Mouse (Mus musculus) frontal cortex, postnatal 14 days (tissue): ENCODE results near the gene Tpt1.
A peak's percentile ranks its signal among the peaks of the same experiment; 100 is the strongest.
"Not testable (repeated sequence)": the region's sequence is repeated elsewhere in the genome, so short reads cannot be mapped to it uniquely, and the experiment has no call there.

ENCODE experiments used
- DNase-seq, 2 experiments: peaks; one replicate each; pipeline ENCODE4 v3.0.0; 2022; ENCODE audit warnings: low spot score in 2 of 2

Gene Tpt1

DNA sequence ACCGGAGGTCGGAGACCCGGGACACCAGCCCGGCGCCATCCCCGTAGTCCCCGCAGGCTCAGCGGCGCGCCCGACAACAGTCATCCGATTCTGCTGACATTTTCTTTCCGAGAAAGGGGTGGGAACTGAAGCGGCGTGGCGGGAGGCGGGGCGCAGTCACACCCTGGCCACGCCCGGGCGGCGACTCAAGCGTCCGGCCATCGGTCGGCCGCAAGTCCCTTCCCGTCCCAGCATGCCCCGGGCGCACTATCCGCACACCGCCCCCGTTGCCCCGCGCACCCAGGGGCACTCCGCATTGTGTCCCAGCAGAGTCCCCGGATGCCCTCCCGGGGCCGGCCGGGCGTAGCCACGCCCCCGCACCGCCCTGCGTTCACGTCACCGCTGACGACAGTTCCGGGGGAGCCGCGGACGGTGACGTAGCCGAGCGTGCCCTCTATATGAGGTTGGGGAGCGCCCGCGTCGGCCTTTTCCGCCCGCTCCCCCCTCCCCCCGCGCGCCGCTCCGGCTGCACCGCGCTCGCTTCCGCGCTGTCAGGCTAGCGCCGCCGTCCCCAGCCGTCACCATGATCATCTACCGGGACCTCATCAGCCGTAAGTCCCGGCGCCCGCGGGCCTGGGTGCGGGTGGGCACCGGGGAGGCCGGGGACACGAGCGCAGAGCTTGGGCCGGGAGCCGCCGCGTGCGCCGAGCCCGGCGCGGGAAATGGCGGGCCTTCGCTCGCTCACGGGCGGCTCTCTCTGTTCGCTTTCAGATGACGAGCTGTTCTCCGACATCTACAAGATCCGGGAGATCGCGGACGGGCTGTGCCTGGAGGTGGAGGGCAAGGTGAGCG, at the start of gene Tpt1:
Tpt1 (plus strand) TSS at position 227 of the 831 bp plus-strand sequence.
- peak; percentile 97 for DNase-seq

DNA sequence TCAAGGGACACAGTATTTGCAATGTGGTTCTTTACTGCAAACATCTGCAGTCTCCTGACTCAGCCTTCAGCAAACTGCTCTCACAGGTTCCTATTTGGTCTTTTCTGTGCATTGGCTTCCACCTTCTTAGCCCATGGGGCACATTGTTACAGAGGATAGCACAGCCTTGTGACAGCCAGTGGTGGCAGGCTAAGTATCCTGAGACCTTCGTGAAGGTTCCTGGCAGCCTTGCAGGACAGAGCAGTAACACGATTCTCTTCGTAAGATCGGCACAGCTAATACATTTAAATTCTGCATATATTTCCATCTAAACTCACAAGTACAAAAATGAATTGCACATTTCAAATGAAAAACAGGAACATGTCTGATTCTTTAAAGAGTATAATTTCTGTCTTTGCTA, 49.0 kb upstream of the Tpt1 start:
- no peak for DNase-seq

DNA sequence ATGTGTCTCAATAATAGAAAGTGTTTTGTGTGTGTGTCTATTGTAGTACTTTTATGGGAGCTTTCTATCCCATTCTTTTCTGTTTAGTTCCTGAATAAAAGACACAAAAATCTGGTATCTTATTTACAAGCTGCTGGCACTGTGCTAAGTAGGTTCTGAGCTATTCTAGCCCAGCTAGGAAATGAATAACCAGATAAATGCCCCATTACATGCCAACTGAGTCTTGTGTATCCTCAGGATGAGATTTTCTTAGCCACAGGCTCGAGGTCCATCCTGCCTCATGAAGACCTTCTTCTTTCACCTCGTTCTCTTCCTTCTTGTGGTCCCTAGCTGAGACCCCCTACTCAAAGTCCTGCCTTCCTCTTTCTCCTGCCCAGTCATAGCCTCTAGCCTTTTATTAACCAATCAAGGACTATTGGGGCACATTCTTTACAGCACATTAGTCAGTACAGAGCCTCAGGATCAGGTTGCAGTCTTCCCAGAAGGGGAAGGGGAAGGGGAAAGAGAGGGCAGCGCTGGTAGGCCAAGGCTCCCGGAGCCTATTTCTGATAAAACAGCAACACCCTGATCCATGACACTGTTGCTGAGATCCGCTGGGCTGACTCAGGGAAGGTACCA, 47.0 kb upstream of the Tpt1 start:
- DNase-seq: no peak

DNA sequence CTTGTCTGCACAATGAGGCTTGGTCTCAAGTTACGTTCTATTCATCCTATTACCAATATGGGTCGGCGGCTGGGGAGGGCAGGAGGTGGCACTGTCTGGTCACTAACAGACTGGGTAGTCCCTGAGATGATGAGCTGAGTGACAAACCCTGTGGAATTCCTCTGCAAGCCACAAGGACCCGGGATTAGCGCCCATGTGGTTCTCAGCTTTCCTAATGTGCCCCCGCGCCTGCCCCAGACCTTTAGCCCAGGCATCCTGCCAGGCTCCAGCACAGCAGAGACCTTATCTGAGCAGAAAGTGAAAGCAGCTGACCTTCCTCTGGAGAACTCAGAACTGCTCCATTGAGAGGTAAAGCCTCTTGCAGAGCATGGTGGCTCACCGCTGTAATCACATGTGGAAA, 37.1 kb upstream of the Tpt1 start:
- no peak for DNase-seq

DNA sequence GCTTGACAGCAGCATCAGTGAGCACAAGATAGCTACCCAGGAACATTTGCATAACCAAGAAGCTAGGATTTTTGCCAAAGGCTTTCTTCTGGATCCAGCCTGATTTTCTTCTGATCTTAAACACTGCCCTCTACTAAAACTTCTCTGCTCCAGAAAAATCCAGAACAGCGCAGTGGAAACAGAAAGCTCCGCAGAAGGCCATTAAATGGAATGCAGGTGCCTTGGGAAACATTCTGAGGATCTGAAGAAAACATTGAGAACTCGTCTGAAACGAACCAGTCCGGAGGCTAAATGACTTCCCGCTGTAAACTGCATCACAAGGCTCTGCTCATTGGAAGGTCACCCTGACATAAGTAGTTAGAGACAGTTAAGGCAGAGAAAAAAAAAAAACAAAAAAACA, 35.0 kb upstream of the Tpt1 start:
- no peak for DNase-seq

DNA sequence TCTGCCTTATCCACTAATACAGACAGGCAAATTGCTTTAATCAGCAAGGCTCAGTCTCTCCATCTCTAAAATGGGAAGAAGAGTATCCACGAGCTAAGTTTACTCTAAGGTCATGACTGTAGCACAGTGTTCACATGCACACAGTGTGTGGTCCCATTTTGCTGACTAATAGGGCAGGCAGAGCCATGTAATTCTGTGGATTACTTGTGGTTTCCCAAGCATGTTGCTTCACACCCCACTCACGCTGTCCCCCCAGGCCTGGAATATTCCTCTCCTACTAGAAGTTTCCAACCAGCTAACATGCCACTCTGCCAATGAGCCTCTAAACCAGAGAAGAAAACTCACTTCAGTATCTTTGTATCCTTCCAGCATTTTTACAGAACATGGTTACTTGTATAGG, 26.4 kb upstream of the Tpt1 start:
- no peak for DNase-seq

DNA sequence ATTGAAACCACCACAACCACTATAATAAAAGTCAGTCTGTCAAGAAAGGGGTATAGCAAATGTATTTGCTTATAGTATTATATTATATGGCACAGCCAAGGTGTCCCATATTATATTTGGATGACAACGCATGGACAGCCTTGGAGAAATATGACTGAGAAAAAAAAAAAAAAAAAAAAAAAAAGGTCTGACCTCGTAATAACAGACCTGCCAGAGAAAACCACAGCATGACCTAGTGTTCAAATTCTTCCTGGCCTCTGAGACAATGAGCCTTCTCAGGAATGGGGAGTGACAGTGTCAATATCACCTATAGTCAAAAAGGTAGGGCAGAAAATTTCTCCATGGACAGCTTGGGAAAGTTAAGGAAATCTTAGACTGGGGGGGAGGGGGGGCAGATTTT, 25.6 kb upstream of the Tpt1 start:
- DNase-seq: no peak

DNA sequence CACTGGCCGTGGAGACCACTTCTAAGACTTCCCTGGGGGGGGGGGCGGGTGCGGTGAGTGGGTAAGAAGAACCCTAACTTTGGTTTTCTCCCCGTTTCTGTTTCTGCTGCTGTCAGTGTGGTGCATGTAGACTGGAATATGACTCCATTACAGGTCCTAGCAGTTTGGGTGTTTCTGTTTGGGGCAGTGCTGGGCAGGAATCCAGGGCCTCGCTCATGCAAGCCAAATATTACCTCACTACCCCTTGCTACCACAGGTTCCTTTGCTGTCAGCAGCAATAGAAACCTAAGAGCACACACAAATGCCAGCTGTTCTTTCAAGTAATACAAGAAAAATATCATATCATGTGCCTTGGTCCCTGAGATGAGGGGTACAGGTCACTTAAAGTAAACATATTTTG, 24.9 kb upstream of the Tpt1 start:
- no peak for DNase-seq

DNA sequence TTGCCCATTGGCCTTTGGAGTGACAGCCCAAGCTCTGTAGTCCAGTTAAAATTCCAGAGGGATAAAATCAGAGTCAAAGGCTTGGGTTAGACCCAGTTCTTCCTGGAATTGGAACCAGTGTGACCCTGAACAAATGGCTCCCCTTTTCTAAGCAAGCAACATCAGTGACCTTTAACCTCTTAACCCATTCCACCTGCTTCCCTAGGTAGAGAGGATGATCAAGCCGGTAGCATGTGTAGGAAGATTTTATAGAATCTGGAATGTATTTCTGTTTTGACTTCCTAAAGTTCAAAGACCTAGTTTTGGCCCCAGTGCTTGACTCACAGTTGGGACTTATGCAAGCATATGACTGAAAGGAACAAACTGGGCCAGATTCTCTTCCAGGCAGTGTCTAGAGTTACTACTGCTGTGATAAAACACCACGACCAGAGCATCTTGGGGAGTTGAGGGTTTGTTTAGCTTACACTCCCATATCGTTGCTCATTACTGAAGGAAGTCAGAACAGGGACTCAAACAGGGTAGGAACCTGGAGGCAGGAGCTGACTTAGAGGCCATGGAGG, 18.0 kb upstream of the Tpt1 start:
- DNase-seq: no peak

DNA sequence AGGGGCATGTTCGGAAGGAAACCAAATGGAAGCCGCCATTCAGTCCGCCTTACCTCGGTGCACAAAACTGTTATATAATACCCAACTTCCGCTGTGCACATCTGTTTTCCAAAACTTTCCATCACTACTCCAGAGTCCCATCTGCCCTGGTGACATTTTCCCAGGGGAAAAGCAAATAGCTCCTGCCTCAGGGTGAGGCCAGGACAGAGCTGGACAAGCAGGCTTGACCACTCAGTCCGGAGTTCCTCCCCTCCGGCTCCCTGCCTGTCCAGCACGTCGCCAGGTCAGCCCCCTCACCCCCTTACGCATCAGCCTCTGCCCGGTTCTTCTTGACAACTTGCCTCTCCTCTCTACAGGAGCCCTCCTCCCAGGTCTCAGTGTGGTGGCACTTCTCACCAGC, 16.7 kb upstream of the Tpt1 start:
- DNase-seq: no peak

DNA sequence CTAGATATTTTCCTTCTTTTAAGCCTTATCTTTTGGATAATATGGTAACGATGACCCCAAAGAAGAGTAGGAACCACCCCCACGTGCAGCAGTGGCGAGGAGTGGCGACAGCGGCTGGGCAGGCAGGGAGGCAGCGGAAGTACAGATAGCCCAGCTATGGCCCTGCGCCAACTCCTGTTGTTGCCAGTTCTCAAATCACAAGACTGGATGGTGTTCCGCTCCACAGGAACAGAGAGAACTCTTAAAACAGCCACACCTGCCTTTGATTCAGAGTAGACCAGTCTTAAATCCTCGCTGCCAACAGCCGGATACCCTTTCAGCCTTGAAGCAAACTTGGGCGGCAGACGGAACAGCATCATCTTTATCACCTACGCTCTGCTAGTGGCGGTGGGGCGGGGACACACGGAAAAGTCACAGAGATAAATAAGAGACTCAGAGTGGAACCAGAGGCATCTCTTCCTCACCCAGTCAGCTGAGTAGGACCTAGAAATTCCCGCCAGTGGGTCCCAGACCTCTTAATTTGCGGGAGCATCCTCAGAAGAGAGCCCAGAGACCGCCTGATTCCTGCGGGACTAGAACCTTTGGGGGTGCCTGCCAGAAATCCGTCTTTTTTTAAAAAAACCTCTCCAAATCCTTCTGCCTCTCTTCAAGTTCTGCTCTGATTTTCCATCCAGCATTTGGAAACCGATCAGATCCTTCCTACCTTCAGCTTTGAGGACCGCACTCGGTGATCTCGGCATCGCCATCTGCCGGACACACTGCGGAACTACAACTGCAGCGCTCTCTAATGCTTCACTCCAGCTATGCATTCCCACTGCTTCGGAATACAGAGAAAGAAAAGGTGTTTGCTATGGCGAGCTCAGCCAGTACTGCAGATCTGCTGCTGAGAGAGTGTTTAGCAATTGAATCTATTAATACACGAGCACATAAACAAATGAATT, 15.8 kb upstream of the Tpt1 start:
- peak; percentile 86 to 93 for DNase-seq

DNA sequence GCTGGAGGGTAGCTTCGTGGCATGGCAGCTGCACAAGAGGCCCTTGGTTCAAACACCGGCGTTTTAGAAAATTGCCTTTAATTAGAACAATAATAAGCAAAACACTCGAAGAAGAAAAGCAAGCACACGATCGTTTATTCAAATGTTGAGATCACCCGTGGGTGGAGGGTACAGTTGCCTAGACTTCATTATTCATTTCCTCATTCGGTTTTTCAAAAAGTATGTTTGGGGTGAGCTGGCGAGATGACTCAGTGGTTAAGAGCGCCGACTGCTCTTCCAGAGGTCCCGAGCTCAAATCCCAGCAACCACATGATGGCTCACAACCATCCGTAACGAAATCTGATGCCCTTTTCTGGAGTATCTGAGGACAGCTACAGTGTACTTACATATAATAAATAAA, 15.1 kb upstream of the Tpt1 start:
- DNase-seq: not testable (repeated sequence)

DNA sequence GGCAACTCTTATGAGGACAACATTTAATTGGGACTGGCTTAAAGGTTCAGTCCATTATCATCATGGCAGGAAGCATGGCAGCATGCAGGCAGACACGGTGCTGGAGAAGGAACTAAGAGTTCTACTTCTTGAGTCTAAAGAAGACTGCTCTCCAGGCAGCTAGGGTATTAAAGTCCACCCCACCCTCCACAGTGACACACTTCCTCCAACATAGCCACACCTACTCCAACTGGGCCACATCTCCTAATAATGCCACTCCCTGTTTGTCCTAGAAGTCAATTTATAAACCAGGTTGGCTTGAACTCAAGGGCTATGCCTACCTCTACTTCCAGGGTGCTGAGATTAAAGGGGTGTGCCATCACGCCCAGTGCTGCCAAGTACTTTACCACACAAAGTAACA, 12.9 kb upstream of the Tpt1 start:
- DNase-seq: no peak

DNA sequence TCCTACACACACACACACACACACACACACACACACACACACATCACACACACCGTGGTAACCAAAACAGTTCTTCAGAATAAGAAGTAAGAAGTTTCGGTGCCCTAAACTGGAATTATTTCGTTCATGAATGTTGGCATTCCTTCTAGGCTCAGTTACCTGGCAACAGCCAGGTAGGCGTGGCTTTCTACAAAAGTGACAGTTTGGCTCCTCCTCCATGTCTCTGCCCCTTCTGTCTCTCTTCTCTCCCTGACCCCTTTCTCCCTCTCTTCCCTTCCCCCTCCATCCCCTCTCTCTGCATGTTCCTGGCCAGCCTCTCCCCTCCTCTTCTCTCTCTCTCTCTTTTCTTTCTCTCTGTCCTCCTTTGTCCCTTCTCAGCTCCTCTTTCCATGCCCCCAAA, 11.9 kb upstream of the Tpt1 start:
- DNase-seq: no peak

DNA sequence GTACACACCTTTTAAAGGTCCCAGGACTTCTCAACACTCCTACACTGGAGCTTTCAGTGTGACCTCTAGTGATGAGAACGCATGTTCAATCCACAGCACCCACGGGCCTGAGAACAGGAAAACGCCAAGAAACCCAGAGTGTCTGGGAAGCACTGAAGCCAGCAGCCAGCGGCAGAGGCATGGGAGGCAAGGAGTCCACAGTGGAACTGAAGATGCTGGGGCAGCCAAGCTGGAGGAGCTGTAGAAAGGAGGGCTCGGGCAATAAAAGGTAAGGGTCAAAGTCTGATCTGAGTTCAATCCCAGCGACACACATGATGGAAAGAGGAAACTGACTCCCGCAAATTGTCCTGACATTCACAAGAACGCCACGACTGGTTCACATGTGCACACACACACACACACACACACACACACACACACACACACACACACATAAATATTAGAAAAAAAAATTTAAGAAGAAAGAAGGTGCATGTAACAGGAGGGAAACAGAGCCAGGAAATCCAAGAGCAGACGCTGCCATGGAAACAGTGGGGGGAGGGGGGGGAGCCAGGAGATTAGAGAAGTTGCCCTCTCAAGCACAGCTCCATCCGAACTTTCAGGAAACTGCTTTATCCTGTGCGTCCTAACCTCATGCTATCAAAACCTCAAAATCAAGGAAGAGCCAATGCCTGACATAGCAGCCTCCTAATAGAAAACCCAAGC, 11.2 kb upstream of the Tpt1 start:
- no peak for DNase-seq

DNA sequence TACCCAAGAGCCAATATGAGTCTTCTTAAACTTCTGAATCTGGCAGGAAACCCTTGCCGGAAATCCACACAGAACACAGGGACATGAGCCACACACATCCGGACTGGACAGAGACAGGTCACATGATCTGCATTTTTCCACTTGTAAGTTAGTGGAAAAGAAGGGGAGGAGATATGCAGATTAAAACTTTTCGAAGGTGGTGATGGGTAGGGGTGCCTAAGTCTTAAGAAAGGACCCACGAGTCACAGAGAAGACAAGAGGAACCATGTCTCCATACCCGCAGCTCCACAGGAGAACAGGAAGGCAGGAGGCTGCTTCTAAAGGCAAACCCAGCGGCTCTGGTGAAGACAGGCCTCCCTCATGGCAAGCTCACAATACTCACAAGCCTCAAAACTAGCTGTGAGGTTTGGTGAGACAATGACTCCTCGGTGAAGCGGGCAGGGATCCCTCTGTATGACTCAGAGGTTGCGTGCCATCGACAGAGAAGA, 10.6 kb upstream of the Tpt1 start:
- no peak for DNase-seq

DNA sequence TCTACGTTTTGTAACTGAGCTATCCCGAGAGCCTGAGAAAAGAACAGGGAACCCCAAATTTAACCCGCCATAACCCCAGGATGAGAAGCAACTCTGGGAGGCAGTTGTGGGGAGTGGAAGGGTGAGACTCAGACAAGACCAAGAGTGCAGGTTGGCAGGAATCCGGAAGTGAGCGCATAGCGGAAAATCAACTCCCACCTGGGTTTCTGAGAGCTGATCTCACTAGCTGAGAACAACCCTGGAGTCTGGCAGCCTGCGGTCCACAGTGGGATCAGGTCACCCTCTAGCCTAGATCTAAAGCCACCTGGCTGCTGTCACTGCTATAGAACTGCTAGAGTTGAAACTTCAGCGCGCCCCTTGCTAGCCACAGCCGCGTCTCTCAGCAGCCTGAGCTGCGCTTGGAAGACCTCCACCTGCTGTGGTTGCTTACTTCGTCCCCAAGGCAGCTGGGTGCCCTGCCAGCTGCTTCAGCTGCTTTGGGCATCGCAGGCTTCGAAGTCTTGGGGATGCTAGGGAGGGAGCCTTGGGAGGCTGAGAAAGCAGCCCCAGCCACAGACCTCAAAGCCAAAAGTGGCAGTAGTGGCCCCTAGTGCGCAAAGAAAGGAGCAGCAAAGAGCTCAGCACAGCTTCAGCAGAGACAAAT, 10.0 kb upstream of the Tpt1 start:
- DNase-seq: no peak

DNA sequence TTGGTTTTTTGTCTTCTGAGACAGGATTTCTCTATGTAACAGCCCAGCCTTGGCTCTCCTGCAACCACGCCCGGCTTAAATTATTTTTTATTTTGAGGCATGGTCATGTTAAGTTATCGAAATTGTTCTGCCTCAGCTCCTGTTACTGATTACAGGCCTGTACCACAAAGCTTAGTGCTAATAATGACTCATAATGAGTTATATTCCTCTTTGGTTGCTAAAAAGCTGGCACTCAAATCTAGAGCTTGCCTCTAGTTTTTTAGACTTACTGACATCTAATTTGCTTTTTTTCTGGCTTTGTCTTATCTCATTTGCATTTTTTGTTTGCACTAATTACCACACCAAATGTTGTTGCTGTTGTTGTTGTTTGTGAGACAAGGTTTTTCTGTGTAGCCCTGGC, 8.3 kb upstream of the Tpt1 start:
- no peak for DNase-seq

DNA sequence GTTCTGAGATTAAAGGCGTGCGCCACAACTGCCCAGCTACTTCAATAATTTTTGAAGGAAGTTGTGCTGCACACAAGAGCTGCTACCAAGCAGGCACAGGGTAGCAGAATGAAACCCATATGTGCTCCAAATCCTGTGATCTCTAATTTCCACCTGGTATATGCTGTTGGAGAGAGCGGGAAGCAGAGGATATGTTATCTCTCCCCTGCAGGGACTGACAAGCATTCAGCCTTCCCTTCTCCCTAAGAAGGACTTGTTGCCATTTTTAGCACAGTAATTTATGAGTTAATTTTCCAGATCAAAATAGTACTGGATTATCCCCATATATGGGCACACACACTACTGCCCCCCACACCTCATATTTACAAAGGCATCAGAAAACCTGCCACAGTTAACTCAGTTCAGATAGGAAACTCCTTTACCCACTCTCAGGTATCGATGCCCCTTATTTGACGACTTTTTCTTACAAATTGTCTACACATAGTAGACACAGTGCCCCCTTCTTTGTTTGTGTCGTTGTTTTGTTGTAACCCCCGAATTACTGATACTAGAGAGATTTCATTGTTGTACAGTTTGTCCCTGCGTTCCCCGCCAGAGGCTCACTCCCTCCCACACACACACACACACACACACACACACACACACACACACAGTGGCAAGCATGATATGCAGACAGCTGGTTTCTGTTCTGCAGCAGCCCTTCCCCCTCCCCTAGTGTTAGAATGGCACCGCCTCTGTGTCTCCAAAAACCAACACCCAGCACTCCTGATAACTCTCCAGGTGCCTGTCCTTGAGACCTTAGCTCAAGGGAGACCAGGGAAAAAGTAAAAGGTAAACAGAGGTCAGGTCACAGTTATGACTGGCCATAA, 7.6 kb upstream of the Tpt1 start:
- no peak for DNase-seq

DNA sequence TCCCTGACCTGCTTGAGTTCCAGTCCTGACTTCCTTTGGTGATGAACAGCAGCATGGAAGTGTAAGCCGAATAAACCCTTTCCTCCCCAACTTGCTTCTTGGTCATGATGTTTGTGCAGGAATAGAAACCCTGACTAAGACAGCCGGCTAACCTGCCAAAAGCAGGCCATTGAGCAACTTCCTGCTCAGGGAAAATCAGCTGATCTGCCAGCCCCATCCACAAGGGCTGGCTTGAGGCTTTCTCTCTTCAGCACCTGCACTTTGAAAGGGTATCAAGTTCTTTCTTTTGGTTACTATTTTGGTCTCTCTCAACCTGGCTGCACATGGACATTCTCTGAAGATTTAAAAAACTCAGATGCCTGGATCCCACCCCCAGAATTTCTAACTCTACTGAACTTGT, 3.1 kb upstream of the Tpt1 start:
- DNase-seq: not testable (repeated sequence)
